Mouse (Mus musculus) olfactory bulb, adult 2 months (tissue): Measurements from ENCODE around the gene Rad52. TPM values are rescaled to one million over a fixed set of nuclear protein-coding genes. Genes with fewer than 3 reads are reported as not detected.

Experiments
- H3K27ac ChIP-seq: fragments of 200-500 bp; 2 replicates; pipeline ENCODE4 v1.5.1; 2012; ENCODE audit warnings: low read depth, low read length; ENCODE audit not compliant: insufficient read depth
- H3K4me1 ChIP-seq: fragments of 200-500 bp; 2 replicates; pipeline ENCODE4 v1.6.1; 2012; ENCODE audit warnings: low read length; ENCODE audit not compliant: control insufficient read depth, insufficient read depth
- H3K4me3 ChIP-seq: fragments of 200-500 bp; 2 replicates; pipeline ENCODE4 v1.5.1; 2012; ENCODE audit warnings: mild to moderate bottlenecking, low read depth, low read length, moderate library complexity; ENCODE audit not compliant: insufficient read depth
- CTCF ChIP-seq: fragments of 200-500 bp; IDR thresholded peaks from 2 replicates; pipeline ENCODE4 v1.5.1; 2012; ENCODE audit warnings: low read depth, mild to moderate bottlenecking, low read length, moderate library complexity; ENCODE audit not compliant: insufficient read depth
- POLR2A ChIP-seq: fragments of 200-500 bp; IDR thresholded peaks from 2 replicates; pipeline ENCODE4 v1.6.1; 2012; ENCODE audit warnings: mild to moderate bottlenecking, low read depth, low read length, moderate library complexity; ENCODE audit not compliant: insufficient read depth
- WGBS: fragments of 180-500 bp; shearing (Covaris S2); methylation state at CpG from one replicate; pipeline ENCODE4 v1.1.7; 2018; 5-methylcytosine and 5-hydroxymethylcytosine counted together
- polyA plus RNA-seq: library from polyadenylated mRNA; stranded (reverse); fragments of >200 nt; gene quantifications from 2 replicates; pipeline ENCODE4 v1.2.4, GENCODE M21; 2012; ENCODE audit warnings: low replicate concordance; ENCODE audit not compliant: missing spikeins, insufficient read depth, insufficient read length

Rad52 gene
- not detected in 2 replicates for polyA plus RNA-seq

DNA sequence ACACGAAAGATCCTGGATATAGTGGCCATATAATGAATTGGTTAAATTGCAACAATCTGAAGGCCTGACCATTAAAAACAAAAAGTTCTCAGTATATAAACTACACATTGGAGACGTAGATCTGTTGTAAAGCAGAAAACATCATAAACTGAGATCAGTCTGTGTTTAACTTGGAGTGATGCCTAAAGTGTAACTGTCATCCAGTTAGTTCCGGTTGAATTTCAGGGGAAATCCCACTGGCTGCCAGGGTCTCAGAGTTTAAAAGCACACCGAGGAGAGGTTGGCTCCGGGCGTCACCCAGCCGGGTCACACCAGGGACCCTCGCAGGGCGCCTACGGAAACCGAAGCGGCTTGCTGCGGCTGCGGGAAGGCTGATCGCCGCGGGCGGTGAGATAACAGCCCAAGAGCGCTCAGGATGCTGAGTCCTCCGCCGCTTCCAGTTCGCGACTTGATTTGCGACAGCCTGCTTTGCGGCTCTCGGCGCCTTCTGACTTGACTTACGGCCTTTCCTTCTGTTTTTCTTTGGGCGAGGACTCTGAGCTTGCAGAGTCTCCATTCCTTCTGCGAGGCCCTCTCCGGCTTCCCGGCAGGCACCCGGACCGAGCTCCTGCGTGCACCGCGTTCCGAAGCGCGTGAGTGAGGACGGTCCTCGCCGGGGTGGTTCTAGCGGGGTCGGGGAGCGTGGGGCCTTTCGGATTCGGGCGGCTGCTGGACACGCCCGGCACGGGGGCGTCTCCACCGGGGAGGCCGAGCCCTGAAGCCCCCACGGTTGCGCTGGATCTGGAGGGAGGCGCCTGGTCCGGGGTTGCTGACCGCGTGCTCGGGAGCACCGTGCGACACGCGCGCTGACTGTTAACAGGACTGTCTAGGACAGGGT lies at the start of gene Rad52:
Gene Rad52 (plus strand): TSS at position 495 of the 877 bp plus-strand sequence.
- H3K4me3 ChIP-seq: peak within 1 kb of the TSS; percentile 95
- peak within 1 kb of the TSS; percentile 84 for H3K27ac ChIP-seq
- under 1% methylated on average over 67 of the region's 67 CpGs for WGBS
- TF ChIP-seq CTCF (no peak), POLR2A (peak; percentile 67; the same call in 1 of the 2 replicates)
- peaks cover 2% of the 10 kb centered on the region for H3K4me1 ChIP-seq

DNA sequence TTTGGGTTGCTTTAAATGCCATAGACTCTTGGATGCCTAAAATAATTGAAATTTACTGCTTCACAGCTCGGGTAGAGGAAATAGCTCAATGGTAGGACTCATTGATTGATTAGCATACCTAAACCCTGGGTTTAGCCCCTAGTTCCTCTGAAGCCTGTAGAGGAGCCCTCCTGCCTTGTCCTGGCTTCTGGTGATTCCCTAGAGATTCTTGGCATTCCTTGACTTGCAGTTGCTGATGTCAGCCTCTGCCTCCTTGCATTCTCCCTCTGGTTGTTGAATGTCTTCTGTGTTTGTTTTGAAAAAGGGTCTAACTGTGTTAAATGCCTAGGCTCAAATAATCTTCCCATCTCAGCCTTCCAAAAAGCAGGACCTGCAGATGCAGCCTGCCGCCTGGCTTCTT lies 48.3 kb upstream of the Rad52 start:
- no peak overlapping the region for H3K27ac ChIP-seq
- no peak overlapping the region for H3K4me3 ChIP-seq
- WGBS: 74% methylated on average over 2 of the region's 2 CpGs
- H3K4me1 ChIP-seq: no peaks in the 10 kb centered on the region
- TF ChIP-seq CTCF: no peak
- TF ChIP-seq POLR2A: no peak

DNA sequence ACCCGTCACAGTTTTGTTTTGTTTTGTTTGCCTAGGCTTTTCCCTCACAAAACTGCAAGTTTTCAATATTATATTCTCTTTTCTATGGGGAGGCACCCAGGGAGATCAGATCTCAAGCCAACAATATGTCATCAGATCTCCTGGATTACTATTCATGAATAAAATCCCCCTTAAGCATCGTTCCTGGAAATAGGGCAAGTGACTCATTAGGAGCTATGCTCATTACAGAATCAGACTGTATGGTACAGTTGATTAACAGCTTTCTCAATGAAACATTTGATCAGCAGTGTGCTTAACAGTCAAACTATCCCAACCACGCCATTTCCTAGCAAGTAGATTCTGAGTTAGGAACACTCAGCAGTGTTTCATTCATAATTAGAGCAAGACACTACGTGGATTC lies 47.0 kb upstream of the Rad52 start:
- TF ChIP-seq POLR2A (no peak), CTCF (no peak)
- 51% methylated on average over 4 of the region's 4 CpGs for WGBS
- no peaks in the 10 kb centered on the region for H3K4me1 ChIP-seq
- H3K27ac ChIP-seq: no peak overlapping the region
- H3K4me3 ChIP-seq: no peak overlapping the region

DNA sequence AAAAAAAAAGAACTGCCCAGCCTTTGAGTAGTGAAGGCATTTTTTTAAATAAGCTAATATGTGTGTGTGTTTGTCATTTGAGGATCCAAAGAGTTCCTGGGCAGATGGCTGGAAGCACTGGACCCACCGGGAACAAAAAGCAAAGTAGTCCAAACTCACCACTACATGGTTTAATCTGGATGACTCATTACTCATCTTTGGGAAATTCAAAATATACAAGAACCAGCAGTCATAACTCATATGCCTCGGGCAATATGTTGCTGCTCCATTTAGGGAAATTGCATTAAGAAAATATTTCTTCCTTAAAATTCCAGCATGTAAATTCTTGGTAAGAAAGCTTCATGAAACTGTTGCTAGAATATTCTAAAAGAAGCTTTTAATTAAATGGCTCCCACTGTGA lies 42.3 kb upstream of the Rad52 start:
- WGBS: 92% methylated on average over 2 of the region's 2 CpGs

DNA sequence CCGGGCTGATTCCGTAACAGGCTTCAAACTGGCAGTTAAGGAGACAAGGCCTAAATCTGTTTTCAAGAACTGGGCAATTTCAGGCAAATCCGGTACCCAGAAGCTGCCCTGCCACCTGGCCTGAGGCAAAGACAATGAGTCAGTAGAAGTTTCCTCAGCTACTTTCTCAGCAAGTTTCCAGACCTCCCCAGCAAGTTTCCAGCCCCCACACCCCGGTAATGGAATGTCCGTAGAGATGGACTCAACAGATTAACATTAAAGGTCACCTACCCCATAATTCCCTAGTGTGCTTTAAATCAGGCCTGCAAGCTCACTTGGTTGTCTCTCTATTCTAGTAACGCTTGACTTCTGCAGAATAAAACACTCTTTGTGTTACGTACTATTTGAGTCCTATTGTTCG lies 41.0 kb upstream of the Rad52 start:
- Histone ChIP-seq H3K27ac (no peak overlapping the region), H3K4me3 (no peak overlapping the region), H3K4me1 (peaks cover 2% of the 10 kb centered on the region; the same call in 1 of the 2 replicates)
- TF ChIP-seq CTCF (no peak), POLR2A (no peak)
- WGBS: 76% methylated on average over 8 of the region's 8 CpGs

More for the DNA sequence above, 42.3 kb upstream of the Rad52 start:
- Histone ChIP-seq H3K27ac (no peak overlapping the region), H3K4me3 (no peak overlapping the region), H3K4me1 (peaks cover 2% of the 10 kb centered on the region; the same call in 1 of the 2 replicates)
- TF ChIP-seq CTCF: no peak
- TF ChIP-seq POLR2A: no peak

DNA sequence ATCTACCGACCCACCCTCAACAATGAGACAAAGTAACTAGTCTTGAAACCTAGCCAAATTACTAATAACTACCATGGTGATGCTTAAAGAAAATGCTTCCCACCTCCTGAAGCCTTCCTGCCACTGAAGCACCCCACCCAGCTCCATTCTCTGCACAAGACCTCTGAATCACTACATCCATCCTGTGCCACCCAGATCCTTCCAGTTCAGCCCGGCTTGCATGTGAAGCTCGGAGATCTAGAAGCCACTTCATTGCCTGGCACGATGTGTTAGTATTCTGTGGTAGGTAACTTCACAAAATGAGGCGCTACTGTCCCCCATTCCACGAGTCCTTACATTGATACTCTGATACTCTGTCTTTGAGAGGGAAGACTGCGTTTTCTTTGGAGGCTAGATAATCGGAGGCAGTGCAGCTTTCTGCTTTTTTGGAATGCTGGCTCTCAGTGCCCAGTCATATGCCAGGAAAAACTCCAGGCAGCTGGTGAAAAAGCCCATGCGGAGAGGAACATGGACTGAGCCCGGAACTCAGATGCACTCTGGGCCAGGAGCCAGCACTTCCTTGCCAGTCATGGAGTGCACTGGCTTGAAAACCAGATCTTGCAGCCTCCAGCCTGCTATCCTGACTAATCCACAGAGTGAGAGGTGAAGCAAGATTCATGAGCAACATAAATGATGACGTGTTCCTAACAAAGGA lies 38.0 kb upstream of the Rad52 start:
- Histone ChIP-seq H3K4me3 (no peak overlapping the region), H3K27ac (no peak overlapping the region)
- WGBS: 29% methylated on average over 11 of the region's 11 CpGs

DNA sequence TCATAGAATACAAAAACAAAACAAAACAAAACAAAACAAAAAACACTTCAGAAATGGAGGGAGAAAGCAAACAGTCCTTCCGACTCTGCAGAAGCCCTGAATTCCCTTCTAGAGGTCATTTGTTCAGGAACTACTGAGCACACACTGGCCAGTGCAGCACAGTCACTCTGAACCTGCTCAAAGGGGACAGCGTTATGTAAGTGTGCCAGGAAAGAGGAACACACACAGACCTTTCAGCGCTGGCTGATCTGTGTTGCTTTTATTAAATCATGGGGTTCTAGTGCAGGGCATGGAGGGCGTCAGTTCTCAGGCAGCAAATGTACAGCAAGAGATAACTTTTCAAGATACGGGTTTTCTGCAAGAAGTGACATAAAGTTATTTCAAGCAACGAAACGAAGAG lies 19.3 kb upstream of the Rad52 start:
- H3K4me1 ChIP-seq: no peaks in the 10 kb centered on the region
- 80% methylated on average over 7 of the region's 7 CpGs for WGBS
- no peak overlapping the region for H3K4me3 ChIP-seq
- no peak for TF ChIP-seq CTCF
- TF ChIP-seq POLR2A: no peak
- H3K27ac ChIP-seq: no peak overlapping the region

More for the DNA sequence above, 38.0 kb upstream of the Rad52 start:
- H3K4me1 ChIP-seq: peaks cover 2% of the 10 kb centered on the region; the same call in 1 of the 2 replicates
- TF ChIP-seq POLR2A (no peak), CTCF (no peak)

DNA sequence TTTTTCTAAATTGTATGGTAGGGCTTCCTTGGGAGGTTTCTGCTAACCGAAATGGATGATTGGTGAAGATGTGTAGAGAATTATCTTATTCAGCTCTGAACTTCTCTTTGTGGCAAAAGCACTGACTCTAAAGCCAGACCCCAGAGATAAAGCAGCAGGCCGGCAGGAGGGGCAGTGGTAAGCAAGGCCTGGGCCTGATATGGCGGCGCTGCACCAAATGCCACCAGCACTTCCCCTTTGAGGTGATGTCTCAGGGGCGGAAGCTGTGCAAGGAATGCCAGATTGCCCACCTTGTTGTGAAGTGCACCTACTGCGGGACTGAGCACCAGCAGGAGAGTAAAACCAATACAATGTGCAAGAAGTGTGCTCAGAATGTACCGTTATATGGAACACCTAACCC lies 9.8 kb upstream of the Rad52 start:
- no peak overlapping the region for H3K27ac ChIP-seq
- no peak overlapping the region for H3K4me3 ChIP-seq
- no peak for TF ChIP-seq CTCF
- TF ChIP-seq POLR2A: no peak
- no peaks in the 10 kb centered on the region for H3K4me1 ChIP-seq
- WGBS: 92% methylated on average over 7 of the region's 7 CpGs
